Mouse (Mus musculus): ENCODE results near the gene Tipin.
A peak's percentile ranks its signal among the peaks of the same experiment; 100 is the strongest.
"Not testable (repeated sequence)": the region's sequence is repeated elsewhere in the genome, so short reads cannot be mapped to it uniquely, and the experiment has no call there.

Gene Tipin

GRCm38 (mm10) chr9:64281105-64281780 lies at the start of gene Tipin:
Gene Tipin, plus strand, starts transcription at chr9:64281581.
- peak; percentile 93 to 95 for DNase-seq (ENCODE audit: low spot score in 2 of 2)

- DNase-seq (ENCODE audit: low spot score in 2 of 2) = no peak
Observed at GRCm38 (mm10) chr9:64231674-64232073, 49.7 kb upstream of the Tipin start.

GRCm38 (mm10) chr9:64232257-64232957 lies 49.0 kb upstream of the Tipin start:
- peak; percentile 42 to 50 for DNase-seq (ENCODE audit: low spot score in 2 of 2)

GRCm38 (mm10) chr9:64233656-64234055 lies 47.7 kb upstream of the Tipin start:
- peak in 1 of 2 experiments; percentile 21 for DNase-seq (ENCODE audit: low spot score in 2 of 2)

- DNase-seq (ENCODE audit: low spot score in 2 of 2) = no peak
Observed at GRCm38 (mm10) chr9:64234768-64235435, 46.5 kb upstream of the Tipin start, which contains the start of gene Uchl4. Gene Uchl4, plus strand, starts transcription at chr9:64235201.

GRCm38 (mm10) chr9:64236056-64236455 lies 45.3 kb upstream of the Tipin start:
- no peak for DNase-seq (ENCODE audit: low spot score in 2 of 2)

GRCm38 (mm10) chr9:64240116-64240515 lies 41.3 kb upstream of the Tipin start:
- DNase-seq (ENCODE audit: low spot score in 2 of 2) = no peak

- peak; percentile 23 to 31 for DNase-seq (ENCODE audit: low spot score in 2 of 2)
Observed at GRCm38 (mm10) chr9:64240681-64241080, 40.7 kb upstream of the Tipin start.

- peak in 1 of 2 experiments; percentile 15 for DNase-seq (ENCODE audit: low spot score in 2 of 2)
Observed at GRCm38 (mm10) chr9:64242381-64242831, 39.0 kb upstream of the Tipin start.

- DNase-seq (ENCODE audit: low spot score in 2 of 2) = no peak
Observed at GRCm38 (mm10) chr9:64249371-64249770, 32.0 kb upstream of the Tipin start.

GRCm38 (mm10) chr9:64250111-64250730 lies 31.2 kb upstream of the Tipin start:
- DNase-seq (ENCODE audit: low spot score in 2 of 2) = no peak

- peak; percentile 23 to 55 for DNase-seq (ENCODE audit: low spot score in 2 of 2)
Observed at GRCm38 (mm10) chr9:64252591-64253020, 28.8 kb upstream of the Tipin start.

- peak; percentile 98 to 99 for DNase-seq (ENCODE audit: low spot score in 2 of 2)
Observed at GRCm38 (mm10) chr9:64253021-64253904, 28.1 kb upstream of the Tipin start, which contains the start of gene Map2k1. Gene Map2k1, minus strand, starts transcription at chr9:64253631.

GRCm38 (mm10) chr9:64255422-64255821 lies 26.0 kb upstream of the Tipin start:
- DNase-seq (ENCODE audit: low spot score in 2 of 2) = no peak

GRCm38 (mm10) chr9:64256204-64256603 lies 25.2 kb upstream of the Tipin start:
- DNase-seq (ENCODE audit: low spot score in 2 of 2) = no peak

GRCm38 (mm10) chr9:64259906-64260305 lies 21.5 kb upstream of the Tipin start:
- DNase-seq (ENCODE audit: low spot score in 2 of 2) = no peak

- no peak for DNase-seq (ENCODE audit: low spot score in 2 of 2)
Observed at GRCm38 (mm10) chr9:64261023-64261422, 20.4 kb upstream of the Tipin start.

- DNase-seq (ENCODE audit: low spot score in 2 of 2) = no peak
Observed at GRCm38 (mm10) chr9:64264813-64265212, 16.6 kb upstream of the Tipin start.

GRCm38 (mm10) chr9:64267231-64267630 lies 14.2 kb upstream of the Tipin start:
- no peak for DNase-seq (ENCODE audit: low spot score in 2 of 2)

GRCm38 (mm10) chr9:64268196-64268595 lies 13.2 kb upstream of the Tipin start:
- DNase-seq (ENCODE audit: low spot score in 2 of 2) = no peak

- DNase-seq (ENCODE audit: low spot score in 2 of 2) = not testable (repeated sequence)
Observed at GRCm38 (mm10) chr9:64268836-64269235, 12.5 kb upstream of the Tipin start.

Measured in heart, adult 9 months (tissue).